Mouse (Mus musculus) lung, postnatal 0 days (tissue): Measurements from ENCODE around the gene Rph3al.

Source experiments
- CTCF ChIP-seq: IDR thresholded peaks from 2 replicates; pipeline ENCODE4 v1.5.1; 2016; ENCODE audit warnings: antibody characterized with exemption, mild to moderate bottlenecking
- EP300 ChIP-seq: IDR thresholded peaks from 2 replicates; pipeline ENCODE4 v1.6.1; 2016; ENCODE audit warnings: antibody characterized with exemption, mild to moderate bottlenecking, control low read depth

DNA sequence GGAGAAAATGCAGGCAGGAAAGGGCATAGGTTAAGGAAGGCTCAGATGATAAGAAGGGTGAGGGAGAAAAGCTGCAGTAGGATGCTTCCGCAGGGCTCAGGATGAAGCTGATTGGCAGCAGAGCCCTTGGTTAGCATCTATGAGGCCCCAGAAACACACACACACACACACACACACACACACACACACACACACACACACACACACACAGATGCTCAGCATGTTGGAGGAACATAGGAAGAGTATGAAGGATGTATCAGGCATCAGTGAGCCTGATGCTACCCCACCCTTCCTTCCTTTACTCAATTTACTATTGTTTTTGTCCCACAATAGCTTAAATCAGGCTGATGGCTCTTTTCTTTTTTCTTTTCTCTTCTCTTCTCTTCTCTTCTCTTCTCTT lies 46.4 kb upstream of the Rph3al start:
- TF ChIP-seq CTCF (no peak), EP300 (no peak)
